Mouse (Mus musculus) lung, postnatal 10 days (tissue): ENCODE results near the gene Spr.

Source experiments
- DNase-seq: peaks from one replicate; pipeline ENCODE4 v3.0.0; 2021

The Spr gene

GRCm38 (mm10) chr6:85117545-85118511, 19.7 kb downstream of the Spr start:
- peak; percentile 73 for DNase-seq

DNA sequence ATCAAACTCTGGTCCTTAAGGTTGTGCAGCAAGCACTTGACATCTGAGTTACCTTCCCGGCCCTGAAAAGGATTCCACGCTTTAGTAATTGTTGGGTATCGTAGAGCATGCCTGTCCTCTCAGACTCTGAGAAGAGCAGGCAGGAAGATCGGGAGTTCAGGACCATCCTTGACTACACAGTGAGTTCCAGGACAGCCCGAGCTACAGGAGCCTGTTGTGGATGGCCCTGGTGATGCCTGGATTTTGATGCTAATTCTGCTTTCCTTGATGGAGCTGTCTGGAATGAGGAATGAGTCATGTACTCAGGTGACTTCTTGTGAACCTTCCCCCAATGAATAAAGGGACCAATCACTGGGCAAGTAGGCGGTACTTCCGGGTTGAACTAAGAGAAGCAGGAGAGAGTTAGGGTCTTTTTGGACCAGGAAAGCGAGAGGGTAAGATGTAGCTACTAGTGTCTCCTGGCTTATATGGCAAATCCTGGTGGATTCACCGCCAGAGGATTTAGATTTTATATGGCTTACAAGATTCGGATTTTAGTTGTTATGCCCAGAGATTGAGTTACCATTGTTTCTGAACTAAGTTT, 32.4 kb downstream of the Spr start:
- DNase-seq, result no peak

GRCm38 (mm10) chr6:85103321-85103720, 34.2 kb downstream of the Spr start:
- DNase-seq, result no peak

DNA sequence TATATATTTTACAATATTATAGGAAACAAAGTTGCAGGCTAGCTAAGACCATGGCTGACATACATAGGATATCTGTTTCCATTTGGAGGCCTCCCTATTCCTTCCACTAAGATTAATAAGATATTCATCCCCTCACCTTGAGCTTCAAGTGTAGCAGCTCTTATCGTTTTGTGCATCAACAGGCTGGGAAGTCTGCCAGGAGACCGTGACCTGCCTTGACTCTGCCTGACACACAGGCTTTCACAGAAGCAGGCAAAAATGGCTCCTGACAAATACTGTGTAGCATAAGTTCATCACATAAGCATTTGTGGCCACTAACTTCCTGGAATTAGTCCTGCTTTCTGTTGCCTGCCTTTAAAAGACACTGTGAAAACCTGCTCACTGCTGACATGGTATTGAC, 41.1 kb downstream of the Spr start:
- peak; percentile 14 for DNase-seq

DNA sequence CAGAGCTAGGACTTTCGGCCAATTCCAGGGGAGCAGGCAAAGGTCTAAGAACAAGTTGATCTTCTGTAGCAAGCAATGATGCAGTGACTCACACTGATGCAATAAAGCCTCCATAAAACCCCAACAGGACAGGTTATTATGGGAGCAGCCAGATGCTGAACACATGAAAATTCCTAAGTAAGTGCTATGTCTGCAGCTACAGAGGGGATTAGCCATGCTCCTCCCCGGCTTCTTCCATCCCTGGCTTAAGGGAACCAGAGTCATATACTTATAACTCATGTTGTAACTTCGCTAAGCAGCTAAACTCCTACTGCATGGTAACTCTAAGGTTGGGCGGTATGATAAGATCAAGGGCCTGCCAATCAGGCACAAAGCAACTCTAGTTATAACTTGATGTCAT, 50.1 kb downstream of the Spr start:
- DNase-seq, result no peak

DNA sequence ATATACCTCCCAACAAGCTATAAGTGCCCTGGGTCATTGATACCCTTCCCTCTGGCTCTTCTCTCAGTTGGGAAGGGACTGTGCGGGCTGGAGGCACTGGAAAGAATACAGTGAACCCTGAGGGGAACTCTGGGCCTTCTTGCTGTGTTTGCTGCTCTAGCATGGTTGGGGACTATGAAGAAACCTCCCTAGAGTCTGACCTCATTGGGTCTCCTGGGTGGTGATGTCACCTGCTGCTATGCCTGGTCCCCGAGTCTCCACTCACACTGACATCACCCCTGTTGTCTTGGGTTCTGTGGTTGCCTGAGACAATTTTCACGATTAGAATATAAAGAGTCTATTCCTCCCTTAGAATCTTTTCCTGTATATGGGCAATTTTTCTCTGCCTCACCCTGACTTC, 50.9 kb downstream of the Spr start:
- no peak for DNase-seq
